ENCODE assay signal across 13 mouse cellular contexts in genomic region chr8:24240211-24240983, GRCm38 (mm10).
DNase-seq lines count a peak whose midpoint lies in the region; ATAC-seq and TF ChIP-seq lines count a peak whose summit lies in the region.
"Had no signal": no experiment of that assay in that cellular context is flagged by ENCODE, and none has a peak within 500 bp of the region (broad histone marks: within the 10 kb centered on the region; RNA-seq: fewer than 3 reads in every experiment).

No protein-coding gene starts in this region.

- no peaks in the 10 kb centered on the region for H3K4me1 ChIP-seq in forebrain, postnatal 0 days (ENCODE audit: insufficient read depth)
- H3K4me1 ChIP-seq in forebrain, embryonic 13.5 days: no peaks in the 10 kb centered on the region
- no peaks in the 10 kb centered on the region for H3K4me1 ChIP-seq in liver, embryonic 11.5 days (replicated peaks; ENCODE audit: control insufficient read depth, insufficient read depth, low read length)
- no peaks in the 10 kb centered on the region for H3K4me1 ChIP-seq in liver, embryonic 14.5 days (replicated peaks; ENCODE audit: control insufficient read depth in 2 of 2, insufficient read depth in 2 of 2, low read length in 1 of 2)
- H3K4me1 ChIP-seq: limb, embryonic 15.5 days; neural tube, embryonic 15.5 days had no signal

- H3K9me3 ChIP-seq in forebrain, postnatal 0 days (ENCODE audit: low read length): no peaks in the 10 kb centered on the region
- 0 out of 2 replicates have a peak, but pooled peaks cover 3% of the 10 kb centered on the region for H3K9me3 ChIP-seq in forebrain, embryonic 13.5 days (replicated peaks)
- no peaks in the 10 kb centered on the region for H3K9me3 ChIP-seq in liver, embryonic 11.5 days (ENCODE audit: control insufficient read depth, low read length)
- H3K9me3 ChIP-seq in liver, embryonic 14.5 days (ENCODE audit: control insufficient read depth, low read length): no peaks in the 10 kb centered on the region
- H3K9me3 ChIP-seq: limb, embryonic 15.5 days; neural tube, embryonic 15.5 days had no signal

- no peak for DNase-seq in forebrain, postnatal 0 days
- DNase-seq in liver: peak; percentile 9
- DNase-seq in liver, embryonic 11.5 days (ENCODE audit: low spot score): no peak
- peak; percentile 66 for DNase-seq in Muller cell, postnatal 12 days (ENCODE audit: inconsistent ontology term)
- no peak for DNase-seq in liver, embryonic 14.5 days (ENCODE audit: low read depth in 3 of 3, low spot score in 3 of 3)
- no peak for DNase-seq in urinary bladder, adult 18-20 months (ENCODE audit: low spot score in 2 of 2)
- DNase-seq: cerebellum, adult 11 months had no signal

- H3K4me3 ChIP-seq in forebrain, postnatal 0 days (ENCODE audit: low read depth, low read length): no peak overlapping the region
- no peak overlapping the region for H3K4me3 ChIP-seq in forebrain, embryonic 13.5 days
- no peak overlapping the region for H3K4me3 ChIP-seq in liver, embryonic 11.5 days (ENCODE audit: low read depth, low read length)
- H3K4me3 ChIP-seq in liver, embryonic 14.5 days (ENCODE audit: insufficient read depth in 1 of 2, low read depth in 2 of 2, low read length in 2 of 2): no peak overlapping the region
- H3K4me3 ChIP-seq: limb, embryonic 15.5 days; neural tube, embryonic 15.5 days had no signal

- no peak for TF ChIP-seq EP300 in liver, embryonic 14.5 days (IDR thresholded peaks at IDR 0.05; ENCODE audit: low read depth)

- H3K27ac ChIP-seq in forebrain, postnatal 0 days (ENCODE audit: low read depth, low read length): no peak overlapping the region
- no peak overlapping the region for H3K27ac ChIP-seq in forebrain, embryonic 13.5 days
- no peak overlapping the region for H3K27ac ChIP-seq in liver, embryonic 11.5 days (ENCODE audit: low read depth, low read length)
- H3K27ac ChIP-seq in liver, embryonic 14.5 days: no peak overlapping the region
- H3K27ac ChIP-seq: limb, embryonic 15.5 days; neural tube, embryonic 15.5 days had no signal

- ATAC-seq in forebrain, postnatal 0 days: no peak
- ATAC-seq in forebrain, embryonic 13.5 days: no peak
- no peak for ATAC-seq in liver, embryonic 11.5 days (replicated peaks; ENCODE audit: low FRiP score)
- no peak for ATAC-seq in liver, embryonic 14.5 days (ENCODE audit: insufficient read depth)
- ATAC-seq in megakaryocyte, adult 5-6 weeks (ENCODE audit: poor library complexity, severe bottlenecking): no peak
- ATAC-seq: inflammation-experienced regulatory T-cells, adult 6 months had no signal

- no peaks in the 10 kb centered on the region for H3K36me3 ChIP-seq in forebrain, postnatal 0 days (ENCODE audit: insufficient read depth)
- H3K36me3 ChIP-seq in forebrain, embryonic 13.5 days (ENCODE audit: poor library complexity, severe bottlenecking): no peaks in the 10 kb centered on the region
- H3K36me3 ChIP-seq in liver, embryonic 11.5 days (ENCODE audit: control insufficient read depth, insufficient read depth, low read length): no peaks in the 10 kb centered on the region
- no peaks in the 10 kb centered on the region for H3K36me3 ChIP-seq in liver, embryonic 14.5 days (replicated peaks; ENCODE audit: control insufficient read depth, insufficient read depth, low read depth)
- H3K36me3 ChIP-seq: limb, embryonic 15.5 days; neural tube, embryonic 15.5 days had no signal

- no peak overlapping the region for H3K9ac ChIP-seq in forebrain, postnatal 0 days
- H3K9ac ChIP-seq in forebrain, embryonic 13.5 days: no peak overlapping the region
- no peak overlapping the region for H3K9ac ChIP-seq in liver, embryonic 11.5 days (ENCODE audit: low read depth, low read length)
- H3K9ac ChIP-seq in liver, embryonic 14.5 days (replicated peaks): no peak overlapping the region
- H3K9ac ChIP-seq: limb, embryonic 15.5 days; neural tube, embryonic 15.5 days had no signal

- no peak overlapping the region for H3K4me2 ChIP-seq in forebrain, postnatal 0 days (ENCODE audit: low read depth)
- no peak overlapping the region for H3K4me2 ChIP-seq in forebrain, embryonic 13.5 days
- H3K4me2 ChIP-seq in liver, embryonic 11.5 days: no peak overlapping the region
- no peak overlapping the region for H3K4me2 ChIP-seq in liver, embryonic 14.5 days (ENCODE audit: low read depth)
- H3K4me2 ChIP-seq: limb, embryonic 15.5 days; midbrain, embryonic 11.5 days; neural tube, embryonic 15.5 days had no signal

- no peaks in the 10 kb centered on the region for H3K27me3 ChIP-seq in forebrain, postnatal 0 days (ENCODE audit: insufficient read depth, low read length)
- H3K27me3 ChIP-seq in forebrain, embryonic 13.5 days: no peaks in the 10 kb centered on the region
- no peaks in the 10 kb centered on the region for H3K27me3 ChIP-seq in liver, embryonic 11.5 days (replicated peaks; ENCODE audit: control insufficient read depth, insufficient read depth, low read length)
- no peaks in the 10 kb centered on the region for H3K27me3 ChIP-seq in liver, embryonic 14.5 days (ENCODE audit: control insufficient read depth, insufficient read depth, low read length)
- H3K27me3 ChIP-seq: limb, embryonic 15.5 days; neural tube, embryonic 15.5 days had no signal

- WGBS in forebrain, postnatal 0 days: 82% methylated on average over 7 of the region's 7 CpGs
- 83% methylated on average over 7 of the region's 7 CpGs for whole genome bisulfite sequencing in forebrain, embryonic 13.5 days
- WGBS in liver, embryonic 11.5 days: 73% methylated on average over 7 of the region's 7 CpGs
- WGBS in liver, embryonic 14.5 days (ENCODE audit: insufficient replicate concordance): 57% methylated on average over 7 of the region's 7 CpGs

- peak; percentile 53 for TF ChIP-seq CTCF in forebrain, postnatal 0 days (IDR thresholded peaks at IDR 0.05; ENCODE audit: low read depth)
- peak; percentile 60 for TF ChIP-seq CTCF in liver, embryonic 14.5 days (IDR thresholded peaks at IDR 0.05; ENCODE audit: low read depth)

Comparison
In these comparisons a context has a peak if more than half of its experiments do, and no peak if none do; other contexts are left out.
1. DNase-seq: peak in liver (single experiment) and Muller cell, postnatal 12 days (single experiment); none in forebrain, postnatal 0 days (single experiment), liver, embryonic 11.5 days (single experiment), liver, embryonic 14.5 days (0 of 3) and urinary bladder, adult 18-20 months (0 of 2).